Mouse (Mus musculus): ENCODE measurements around the gene Usp15.

DNA sequence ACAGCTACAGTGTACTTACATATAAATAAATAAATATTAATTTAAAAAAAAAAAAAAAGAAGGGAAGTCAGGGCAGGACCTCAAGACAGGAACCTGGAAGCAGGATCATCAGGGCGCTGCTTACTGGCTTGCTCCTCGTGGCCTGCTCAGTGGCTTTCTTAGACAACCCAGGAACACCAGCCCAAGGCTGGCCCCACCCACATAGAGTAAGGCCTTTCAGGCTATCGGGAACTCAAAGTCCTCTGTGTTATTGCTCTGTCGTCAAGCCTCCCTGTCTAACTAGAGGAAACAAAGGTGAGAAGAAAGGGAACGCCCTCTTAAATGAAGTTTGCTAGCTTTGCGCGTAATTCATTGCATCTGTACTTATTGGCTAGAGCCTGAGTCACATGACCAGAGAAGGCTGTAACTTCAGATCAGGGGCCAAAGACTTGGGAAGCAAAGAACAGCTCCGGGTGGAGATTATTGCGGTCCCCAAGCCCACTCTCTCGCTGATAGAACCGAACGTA, 107.3 kb downstream of the Usp15 start:
- no peak for TF ChIP-seq CTCF (IDR thresholded peaks at IDR 0.05; ENCODE audit: extremely low read depth, insufficient read depth, low read length)
- TF ChIP-seq POLR2A (IDR thresholded peaks at IDR 0.05; ENCODE audit: extremely low read depth, insufficient read depth, low read length): no peak
